Mouse (Mus musculus) adrenal gland, postnatal 25 days (tissue): ENCODE results near the gene Nup50. TPM values are rescaled to one million over a fixed set of nuclear protein-coding genes. Genes with fewer than 3 reads are reported as not detected.

Source experiments
- DNase-seq: peaks from one replicate; pipeline ENCODE4 v3.0.0; 2021; ENCODE audit warnings: mixed read lengths
- total RNA-seq: library from RNA; stranded (reverse); gene quantifications from 2 replicates; pipeline ENCODE4 v1.2.3, GENCODE M21; 2021

Gene Nup50
- total RNA-seq, 1 experiment from 2014 or later = 40.8 TPM

DNA sequence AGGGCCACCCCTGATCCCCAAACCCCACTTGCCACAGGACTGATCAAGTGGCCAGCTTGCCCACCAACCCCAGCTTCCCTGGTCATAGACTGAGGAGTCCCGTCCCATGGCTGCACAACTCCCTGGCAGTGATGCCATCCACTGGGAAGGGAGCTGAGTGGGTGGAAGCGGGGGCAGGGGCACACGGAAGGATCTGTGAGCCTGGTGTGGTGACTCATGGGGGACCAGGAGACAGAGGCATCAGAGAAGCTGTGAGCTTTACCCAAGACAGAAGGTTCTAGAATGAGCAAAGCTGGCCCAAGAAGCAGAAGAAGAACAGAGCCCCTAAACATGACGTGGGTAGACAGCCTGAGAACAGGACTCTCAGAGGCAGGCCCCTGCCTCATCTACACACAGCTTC is 26.8 kb downstream of the Nup50 start:
- no peak for DNase-seq

- no peak for DNase-seq
Observed at GRCm38 (mm10) chr15:84953259-84953658, 30.0 kb downstream of the Nup50 start.

DNA sequence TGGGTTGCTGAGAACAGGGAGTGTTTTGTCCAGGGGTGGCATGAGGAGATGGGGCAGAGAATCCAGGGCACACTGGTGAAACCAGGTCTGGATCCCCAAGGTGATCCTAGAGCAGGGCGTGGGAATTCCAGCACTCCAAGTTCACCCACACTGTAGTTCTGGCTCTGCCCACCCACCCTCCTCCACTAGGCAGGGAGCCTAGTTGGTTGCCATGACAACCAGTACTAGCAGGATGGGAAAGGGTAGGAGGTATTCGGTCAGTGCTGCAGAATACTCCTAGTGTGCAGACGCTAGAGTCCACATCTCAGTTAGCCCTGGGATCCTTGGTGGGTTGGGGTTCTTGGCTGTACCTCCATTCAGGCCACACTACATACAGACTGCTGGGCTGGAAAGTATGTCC is 34.6 kb downstream of the Nup50 start:
- no peak for DNase-seq

DNA sequence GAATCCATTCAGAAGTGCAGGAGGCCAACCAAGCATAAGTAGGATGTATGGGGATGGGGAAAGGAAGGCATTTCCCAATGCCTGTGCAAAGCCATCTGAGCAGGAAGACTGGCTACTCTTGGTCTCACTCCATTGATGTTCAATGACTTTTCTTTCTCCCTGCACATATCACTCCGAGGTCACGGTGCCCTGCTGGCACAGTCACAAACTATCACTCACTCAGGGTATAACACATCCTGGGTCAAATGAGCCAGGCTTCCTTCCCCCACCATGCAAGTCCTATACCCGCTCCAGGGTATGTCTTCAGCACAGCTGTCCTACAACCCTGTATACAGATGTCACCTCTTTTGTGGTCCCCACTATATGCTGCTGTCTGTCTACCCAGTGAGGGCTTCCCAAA is 35.1 kb downstream of the Nup50 start:
- DNase-seq = peak; percentile 30

DNA sequence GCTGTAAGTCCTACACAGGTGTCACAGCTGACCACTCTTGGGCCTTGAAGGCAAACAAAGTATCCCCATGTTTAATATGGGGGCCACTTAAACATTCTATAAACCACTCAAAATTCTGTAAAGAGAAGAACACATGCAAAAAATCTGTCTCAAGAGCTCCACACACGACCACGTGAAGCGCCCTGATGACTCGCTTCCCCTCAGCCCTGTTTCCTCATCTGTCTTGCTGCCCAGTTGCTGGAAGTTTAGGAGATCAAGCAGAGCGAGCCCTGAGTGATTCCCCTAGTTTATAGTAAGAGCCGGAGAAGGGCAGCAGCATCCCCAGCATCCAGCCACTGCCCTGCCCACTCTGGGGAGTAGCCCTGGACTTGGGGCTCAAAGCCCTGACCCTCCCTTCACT is 36.7 kb downstream of the Nup50 start:
- DNase-seq = no peak

DNA sequence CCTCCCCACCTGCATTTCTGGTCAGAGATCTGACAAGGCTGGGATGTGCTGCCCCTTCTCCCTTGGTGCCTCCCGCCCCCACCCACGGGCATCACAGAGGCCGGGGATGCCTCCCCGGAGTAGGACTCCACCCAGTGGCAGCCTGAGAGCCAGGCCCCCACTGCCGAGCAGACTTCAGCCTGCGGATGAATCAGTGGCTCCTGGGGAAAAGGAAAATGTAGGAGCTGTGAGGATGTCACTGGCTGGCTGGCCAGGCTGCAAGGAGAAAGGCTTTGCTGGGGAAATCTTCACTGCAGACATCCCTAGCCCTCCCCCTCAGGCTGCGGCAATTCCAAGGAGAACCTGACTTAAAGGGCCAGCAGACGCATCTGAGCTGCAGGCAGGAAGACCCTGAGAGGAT is 37.5 kb downstream of the Nup50 start:
- peak; percentile 26 for DNase-seq

GRCm38 (mm10) chr15:84962518-84962917 is 39.3 kb downstream of the Nup50 start:
- DNase-seq = no peak

DNA sequence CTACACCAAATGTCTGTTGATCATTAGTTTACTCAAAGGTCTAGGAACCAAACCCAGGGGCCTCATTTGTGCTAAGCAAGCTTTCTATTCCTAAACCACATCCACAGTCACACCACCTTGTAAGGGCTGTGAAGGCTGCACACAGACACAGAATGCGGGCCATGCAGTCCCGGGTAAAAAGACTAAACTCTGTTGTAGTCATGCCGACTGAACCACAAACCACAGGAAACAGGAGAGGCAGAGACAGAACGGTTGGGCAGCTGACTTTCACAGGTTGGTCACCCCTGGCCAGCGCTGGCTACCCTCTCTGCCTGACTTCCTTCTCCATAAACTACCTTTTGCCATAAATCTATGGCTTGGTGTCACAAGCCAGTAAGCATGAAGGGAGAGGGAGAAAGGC is 41.6 kb downstream of the Nup50 start:
- DNase-seq = no peak

- peak; percentile 68 for DNase-seq
Observed at GRCm38 (mm10) chr15:84965575-84966360, 42.6 kb downstream of the Nup50 start.

DNA sequence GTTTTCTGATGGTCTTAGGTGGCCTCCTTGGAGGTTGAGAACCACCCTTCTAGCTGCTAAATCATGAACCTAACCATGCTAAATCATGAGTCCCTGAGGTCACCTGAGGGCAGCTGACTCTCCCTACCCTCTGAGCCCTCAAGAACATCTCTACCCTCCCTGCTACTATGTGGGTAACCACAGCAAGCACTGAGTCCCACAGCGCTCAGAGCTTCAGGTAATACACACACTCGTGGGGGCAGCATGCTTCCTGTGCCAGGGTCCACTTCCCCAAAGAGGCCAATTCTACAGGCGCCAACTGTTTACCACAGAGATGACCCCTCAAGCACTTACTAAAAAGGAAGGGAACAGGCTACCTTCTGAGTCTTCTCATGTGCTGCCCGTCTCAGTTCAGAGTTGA is 45.3 kb downstream of the Nup50 start:
- no peak for DNase-seq

- DNase-seq = no peak
Observed at GRCm38 (mm10) chr15:84972860-84973543, 49.8 kb downstream of the Nup50 start.

- DNase-seq = no peak
Observed at GRCm38 (mm10) chr15:84973544-84973871, 50.3 kb downstream of the Nup50 start.

DNA sequence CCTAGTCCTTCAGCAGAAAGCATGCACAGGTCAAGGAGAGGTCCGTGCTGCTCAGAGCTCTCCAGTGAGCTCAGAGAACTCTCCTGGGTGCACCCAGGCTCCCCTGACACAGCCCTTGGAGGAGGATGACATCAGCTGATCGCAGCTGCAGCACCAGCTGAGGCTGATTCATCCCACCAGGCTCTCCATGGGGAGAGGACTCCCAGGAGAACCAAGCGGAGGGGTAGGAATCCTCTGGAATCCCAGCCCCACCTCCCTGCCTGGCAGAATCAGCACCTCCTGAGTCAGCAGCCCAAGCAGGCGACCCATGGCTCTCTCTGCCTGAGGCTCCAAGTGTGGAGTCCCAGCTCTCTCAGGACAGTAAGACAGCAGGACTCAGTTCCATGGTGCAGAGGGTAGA is 52.5 kb downstream of the Nup50 start:
- peak; percentile 64 for DNase-seq

DNA sequence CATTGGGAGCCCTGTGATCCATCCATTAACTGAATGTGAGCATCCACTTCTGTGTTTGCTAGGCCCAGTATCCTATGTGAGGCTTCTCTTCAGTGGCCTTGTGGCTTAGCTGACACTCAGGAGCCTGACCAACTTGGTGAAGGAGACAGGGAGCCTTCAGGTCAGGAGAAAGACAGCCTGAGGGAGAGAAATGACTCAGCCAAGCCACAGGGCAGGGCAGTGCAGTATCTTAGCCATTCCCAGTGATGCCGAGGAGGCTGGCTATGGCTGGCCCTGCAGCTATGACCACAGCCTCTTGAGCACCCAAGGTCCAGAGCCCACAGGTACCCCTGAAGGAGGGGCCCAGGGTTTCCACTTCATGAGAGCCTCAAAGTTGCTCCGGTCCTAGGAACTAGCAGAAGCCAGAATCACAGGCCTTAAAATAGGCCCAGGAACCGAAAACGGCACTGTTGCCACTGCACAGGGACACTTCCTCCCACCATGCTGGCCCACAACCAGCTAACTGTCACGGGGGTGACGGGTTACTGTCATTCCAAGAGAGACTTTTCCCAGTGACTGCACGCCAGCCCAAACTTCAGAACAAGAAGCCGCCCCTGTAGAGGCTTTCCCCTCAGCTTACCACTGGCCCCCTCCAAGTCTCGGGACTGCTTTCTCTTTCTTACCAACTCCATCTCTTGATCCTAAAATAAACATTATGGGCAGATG is 58.5 kb downstream of the Nup50 start:
- DNase-seq = no peak

GRCm38 (mm10) chr15:84982888-84983287 is 59.7 kb downstream of the Nup50 start:
- DNase-seq = peak; percentile 22

DNA sequence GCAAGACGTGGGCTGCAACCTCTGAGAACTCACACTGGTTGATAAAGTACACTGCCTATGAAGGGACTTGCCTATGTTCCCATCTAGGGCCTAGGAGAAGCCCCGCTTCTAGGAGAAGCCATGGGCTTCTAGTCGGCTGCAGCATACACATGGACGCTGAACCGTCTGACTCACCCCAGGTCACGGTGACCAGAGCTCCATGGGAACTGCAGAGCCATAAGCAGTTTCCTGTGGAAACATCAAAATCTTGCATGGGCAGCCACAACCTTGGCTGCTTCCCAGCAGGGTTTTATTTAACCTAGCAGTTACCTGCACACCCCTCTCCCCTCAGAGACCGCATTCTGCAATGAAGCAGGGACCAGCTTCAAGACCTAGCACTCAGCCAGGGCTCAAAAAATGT is 60.5 kb downstream of the Nup50 start:
- no peak for DNase-seq

- no peak for DNase-seq
Observed at GRCm38 (mm10) chr15:84985516-84986160, 62.4 kb downstream of the Nup50 start.

DNA sequence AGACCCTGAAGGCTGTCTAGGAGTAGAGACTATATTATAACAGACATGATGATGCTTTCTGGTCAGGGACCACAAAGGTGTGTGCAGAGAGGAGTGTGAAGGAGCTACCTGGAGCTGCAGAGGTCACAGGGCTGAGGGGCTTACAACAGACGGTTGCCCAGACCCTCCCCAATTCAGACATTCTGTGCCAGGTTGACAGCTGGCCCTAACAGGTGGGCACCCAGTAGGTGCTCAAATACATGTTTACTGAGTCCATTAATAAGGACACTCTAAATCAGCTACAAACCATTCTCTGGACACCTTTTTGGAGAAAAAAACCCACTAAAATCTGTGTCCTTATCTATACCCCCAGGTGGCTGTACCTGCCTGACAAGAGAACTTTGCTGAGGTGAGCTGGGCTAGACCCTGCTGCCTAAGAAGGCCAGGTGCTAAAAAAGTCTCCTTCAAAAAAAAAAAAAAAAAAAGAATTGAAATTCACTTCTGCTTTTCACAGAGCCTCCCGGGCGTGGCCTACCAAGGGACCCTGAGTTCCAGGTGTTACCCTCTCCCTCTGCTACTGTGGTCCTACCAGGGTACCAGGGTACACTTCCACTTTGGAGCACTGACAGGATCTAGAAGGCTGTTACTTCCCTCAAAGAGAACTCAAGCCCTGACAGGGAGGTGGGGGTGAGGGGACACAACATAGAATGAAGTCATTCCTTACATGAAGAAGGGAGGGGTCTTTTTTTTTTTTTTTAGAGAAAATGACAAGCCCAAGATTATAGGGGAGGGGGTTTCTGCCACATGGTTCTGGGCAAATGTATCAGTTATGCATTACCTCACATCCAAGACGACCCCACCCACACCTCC is 63.2 kb downstream of the Nup50 start:
- no peak for DNase-seq

GRCm38 (mm10) chr15:84987020-84987815 is 64.0 kb downstream of the Nup50 start:
- DNase-seq = peak; percentile 64

GRCm38 (mm10) chr15:84987874-84988825 is 64.9 kb downstream of the Nup50 start, which contains the start of gene 5031439G07Rik:
5031439G07Rik (minus strand) TSS chr15:84988551.
- DNase-seq = peak; percentile 89
